Comparison of ENCODE assay signal across 20 mouse cellular contexts in genomic region chr7:118943170-118943569, GRCm38 (mm10). TPM values are rescaled to one million over a fixed set of nuclear protein-coding genes. Genes with fewer than 3 reads are reported as not detected.
DNase-seq lines count a peak whose midpoint lies in the region; ATAC-seq and TF ChIP-seq lines count a peak whose summit lies in the region.
"Had no signal": no experiment of that assay in that cellular context is flagged by ENCODE, and none has a peak within 500 bp of the region (broad histone marks: within the 10 kb centered on the region; RNA-seq: fewer than 3 reads in every experiment).

No protein-coding gene starts in this region.

- no peak overlapping the region for H3K4me2 ChIP-seq in liver, embryonic 11.5 days
- peak overlapping the region; percentile 19; the same call in 1 of the 2 replicates for H3K4me2 ChIP-seq in intestine, embryonic 15.5 days (replicated peaks)
- H3K4me2 ChIP-seq in stomach, embryonic 16.5 days (ENCODE audit: low read depth, low read length) = no peak overlapping the region
- H3K4me2 ChIP-seq: kidney, embryonic 15.5 days; limb, embryonic 15.5 days; lung, embryonic 15.5 days; neural tube, embryonic 13.5 days had no signal

- H3K4me1 ChIP-seq in liver, adult 2 months (ENCODE audit: control insufficient read depth, insufficient read depth, low read length) = 0 out of 2 replicates have a peak, but pooled peaks cover 1% of the 10 kb centered on the region
- H3K4me1 ChIP-seq in liver, embryonic 11.5 days (replicated peaks; ENCODE audit: control insufficient read depth, insufficient read depth, low read length) = no peaks in the 10 kb centered on the region; the same call in 1 of the 2 replicates
- H3K4me1 ChIP-seq in intestine, embryonic 15.5 days (replicated peaks) = peaks cover 6% of the 10 kb centered on the region
- H3K4me1 ChIP-seq in stomach, embryonic 16.5 days (ENCODE audit: control insufficient read depth, insufficient read depth, low read length) = 0 out of 2 replicates have a peak, but pooled peaks cover 2% of the 10 kb centered on the region
- H3K4me1 ChIP-seq: limb, embryonic 15.5 days; lung, embryonic 15.5 days had no signal

- no peak overlapping the region for H3K27ac ChIP-seq in liver, adult 2 months (replicated peaks; ENCODE audit: insufficient read depth, low read depth, low read length)
- H3K27ac ChIP-seq in liver, embryonic 11.5 days (ENCODE audit: low read depth, low read length) = no peak overlapping the region
- peak overlapping the region; percentile 64 for H3K27ac ChIP-seq in intestine, embryonic 15.5 days
- H3K27ac ChIP-seq in stomach, embryonic 16.5 days (ENCODE audit: low read length) = no peak overlapping the region
- H3K27ac ChIP-seq: hindbrain, postnatal 0 days; kidney, embryonic 15.5 days; limb, embryonic 15.5 days; lung, embryonic 15.5 days; neural tube, embryonic 13.5 days had no signal

- ATAC-seq in liver, embryonic 11.5 days (replicated peaks; ENCODE audit: low FRiP score) = no peak; the same call in 1 of the 2 replicates
- ATAC-seq in intestine, embryonic 15.5 days = peak; percentile 93
- ATAC-seq in stomach, embryonic 16.5 days (ENCODE audit: insufficient read depth, low FRiP score) = peak; percentile 69
- ATAC-seq: forebrain, embryonic 14.5 days; hindbrain, postnatal 0 days; midbrain, embryonic 16.5 days had no signal

- no peaks in the 10 kb centered on the region for H3K36me3 ChIP-seq in liver, adult 2 months (ENCODE audit: control insufficient read depth, insufficient read depth, low read length)
- no peaks in the 10 kb centered on the region for H3K36me3 ChIP-seq in liver, embryonic 11.5 days (ENCODE audit: control insufficient read depth, insufficient read depth, low read length)
- H3K36me3 ChIP-seq in intestine, embryonic 15.5 days = no peaks in the 10 kb centered on the region
- H3K36me3 ChIP-seq in stomach, embryonic 16.5 days (ENCODE audit: control insufficient read depth, insufficient read depth, low read length) = no peaks in the 10 kb centered on the region
- H3K36me3 ChIP-seq: kidney, embryonic 15.5 days; limb, embryonic 15.5 days; lung, embryonic 15.5 days; neural tube, embryonic 13.5 days had no signal

- peak; percentile 65 for DNase-seq in adrenal gland, adult 2 months
- DNase-seq in adrenal gland, adult 8-10 months = no peak
- DNase-seq in liver, adult 2 months (ENCODE audit: extremely low read depth, low read depth, low spot score) = peak; percentile 69
- DNase-seq in liver, embryonic 11.5 days (ENCODE audit: low spot score) = no peak
- DNase-seq in left cerebral cortex, postnatal 14 days (ENCODE audit: low spot score in 2 of 2) = no peak
- no peak for DNase-seq in frontal cortex, postnatal 25 days (ENCODE audit: low spot score in 2 of 2)
- DNase-seq: cerebellum, adult 9-11 months; heart, postnatal 10 days; right cerebral cortex, adult 18-20 months; thymus, adult 18-20 months had no signal

- H3K9ac ChIP-seq in liver, adult 2 months (ENCODE audit: low read depth, low read length) = no peak overlapping the region
- no peak overlapping the region for H3K9ac ChIP-seq in liver, embryonic 11.5 days (ENCODE audit: low read depth, low read length)
- no peak overlapping the region for H3K9ac ChIP-seq in intestine, embryonic 15.5 days
- no peak overlapping the region for H3K9ac ChIP-seq in stomach, embryonic 16.5 days (ENCODE audit: low read length)
- H3K9ac ChIP-seq: kidney, embryonic 15.5 days; limb, embryonic 15.5 days; lung, embryonic 15.5 days; neural tube, embryonic 13.5 days had no signal

- H3K4me3 ChIP-seq in liver, adult 2 months (ENCODE audit: insufficient read depth, low read depth, low read length) = no peak overlapping the region
- H3K4me3 ChIP-seq in liver, embryonic 11.5 days (ENCODE audit: low read depth, low read length) = no peak overlapping the region
- no peak overlapping the region for H3K4me3 ChIP-seq in intestine, embryonic 15.5 days (replicated peaks)
- no peak overlapping the region for H3K4me3 ChIP-seq in stomach, embryonic 16.5 days (replicated peaks; ENCODE audit: low read length)
- H3K4me3 ChIP-seq: kidney, embryonic 15.5 days; limb, embryonic 15.5 days; lung, embryonic 15.5 days; neural tube, embryonic 13.5 days had no signal

- no peaks in the 10 kb centered on the region for H3K9me3 ChIP-seq in liver, embryonic 11.5 days (ENCODE audit: control insufficient read depth, low read length)
- H3K9me3 ChIP-seq in intestine, embryonic 15.5 days = no peaks in the 10 kb centered on the region
- H3K9me3 ChIP-seq in stomach, embryonic 16.5 days (replicated peaks; ENCODE audit: control insufficient read depth, low read length) = no peaks in the 10 kb centered on the region
- H3K9me3 ChIP-seq: kidney, embryonic 15.5 days; limb, embryonic 15.5 days; lung, embryonic 15.5 days; neural tube, embryonic 13.5 days had no signal

- intact Hi-C loops in left cerebral cortex, postnatal 14 days (cut with DNase I) = no loop called here

- TF ChIP-seq CTCF in liver, adult 2 months (IDR thresholded peaks at IDR 0.05; ENCODE audit: low read depth, low read length) = no peak

- no peaks in the 10 kb centered on the region for H3K27me3 ChIP-seq in liver, adult 2 months (ENCODE audit: control insufficient read depth, insufficient read depth, low read length)
- no peaks in the 10 kb centered on the region for H3K27me3 ChIP-seq in liver, embryonic 11.5 days (replicated peaks; ENCODE audit: control insufficient read depth, insufficient read depth, low read length)
- no peaks in the 10 kb centered on the region for H3K27me3 ChIP-seq in intestine, embryonic 15.5 days (replicated peaks)
- no peaks in the 10 kb centered on the region for H3K27me3 ChIP-seq in stomach, embryonic 16.5 days (ENCODE audit: control insufficient read depth, insufficient read depth, low read length)
- H3K27me3 ChIP-seq: CH12.LX; kidney, embryonic 15.5 days; limb, embryonic 15.5 days; lung, embryonic 15.5 days; neural tube, embryonic 13.5 days had no signal

- WGBS in liver, adult 2 months = 26% methylated on average over 7 of the region's 7 CpGs
- 47% methylated on average over 7 of the region's 7 CpGs for WGBS in liver, embryonic 11.5 days
- 22% methylated on average over 7 of the region's 7 CpGs for WGBS in intestine, embryonic 15.5 days
- WGBS in stomach, embryonic 16.5 days = 21% methylated on average over 7 of the region's 7 CpGs

- TF ChIP-seq POLR2A in liver, adult 2 months (IDR thresholded peaks at IDR 0.05; ENCODE audit: extremely low read depth, insufficient read depth, low read length) = no peak

- no peaks in the 10 kb centered on the region for H3K79me2 ChIP-seq in liver, adult 2 months (ENCODE audit: control insufficient read depth, insufficient read depth, low read length)

RNA-seq across cellular contexts. Expression of gene Gprc5b, which starts 51.8 kb away (rescaled TPM):
- total RNA-seq in adrenal gland, adult 2 months (2021) = 100 to 1,000 TPM; 117 to 125 TPM
- 130 and 137 TPM in 2 replicates for polyA plus RNA-seq in adrenal gland, adult 2 months (2012; rRNA removed)
- 100 to 1,000 TPM; 139 to 182 (median 170) TPM for total RNA-seq in adrenal gland, adult 8-10 months (2022)
- 0.27 and 0.37 TPM in 2 replicates for total RNA-seq in liver, adult 2 months (2014; rRNA removed)
- 0.17 and 0.22 TPM in 2 replicates for polyA plus RNA-seq in liver, adult 2 months (2012; rRNA removed)
- polyA plus RNA-seq in liver, embryonic 11.5 days (2014; fragmentation: Nextera tagmentation; extraction: Ambion mirVana) = 1.7 and 2.0 TPM in 2 replicates
- 3.3 TPM in 2 replicates for polyA plus RNA-seq in intestine, embryonic 15.5 days (2015; fragmentation: Nextera tagmentation; extraction: Ambion mirVana)
- polyA plus RNA-seq in stomach, embryonic 16.5 days (2015; fragmentation: Nextera tagmentation; extraction: Ambion mirVana) = 3.3 and 3.6 TPM in 2 replicates
- 10 to 100 TPM; 59.1 to 70.6 TPM for total RNA-seq in left cerebral cortex, postnatal 14 days (2021)

Comparison
In these comparisons a context has a peak if more than half of its experiments do, and no peak if none do; other contexts are left out.
1. DNase-seq: peak in adrenal gland, adult 2 months (single experiment) and liver, adult 2 months (single experiment); none in adrenal gland, adult 8-10 months (single experiment), liver, embryonic 11.5 days (single experiment), left cerebral cortex, postnatal 14 days (0 of 2) and frontal cortex, postnatal 25 days (0 of 2).
2. RNA of gene Gprc5b, which starts 51.8 kb away (polyA plus RNA-seq): 130 to 137 TPM in adrenal gland, adult 2 months; 3.3 to 3.6 TPM in stomach, embryonic 16.5 days, 3.3 TPM in intestine, embryonic 15.5 days, 1.7 to 2.0 TPM in liver, embryonic 11.5 days and 0.17 to 0.22 TPM in liver, adult 2 months; every median in the first group is over 10 times any median in the second.